Mouse (Mus musculus) intestine, embryonic 14.5 days (tissue): ENCODE measurements around the gene Rccd1. TPM values are rescaled to one million over a fixed set of nuclear protein-coding genes. Genes with fewer than 3 reads are reported as not detected.

Experiments
- ATAC-seq: fragments of 200-750 bp; cut with Nextera tagmentation; replicated peaks from 2 replicates; pipeline ENCODE4 v1.8.0; 2017; ENCODE audit warnings: low read depth, moderate number of reproducible peaks, moderate TSS enrichment, moderate library complexity; ENCODE audit not compliant: low FRiP score, low TSS enrichment
- DNase-seq: peaks from one replicate; pipeline ENCODE4 v3.0.0-alpha.2; 2018; ENCODE audit warnings: low spot score
- H3K27ac ChIP-seq: fragments of 300-500 bp; sonication (generic); 2 replicates; pipeline ENCODE4 v1.5.1; 2014; ENCODE audit warnings: low read depth, mild to moderate bottlenecking, control low read depth
- H3K27me3 ChIP-seq: fragments of 300-500 bp; sonication (generic); replicated peaks from 2 replicates; pipeline ENCODE4 v1.6.1; 2014; ENCODE audit warnings: low read length, control low read depth; ENCODE audit not compliant: control insufficient read depth, insufficient read depth
- H3K36me3 ChIP-seq: fragments of 300-500 bp; sonication (generic); 2 replicates; pipeline ENCODE4 v1.6.1; 2014; ENCODE audit warnings: low read length, control low read depth; ENCODE audit not compliant: control insufficient read depth, insufficient read depth
- H3K4me1 ChIP-seq: fragments of 300-500 bp; sonication (generic); replicated peaks from 2 replicates; pipeline ENCODE4 v1.6.1; 2014; ENCODE audit warnings: low read length, control low read depth, mixed read lengths; ENCODE audit not compliant: control insufficient read depth, insufficient read depth
- H3K4me2 ChIP-seq: fragments of 300-500 bp; sonication (generic); 2 replicates; pipeline ENCODE4 v1.6.1; 2014; ENCODE audit warnings: low read length
- H3K4me3 ChIP-seq: fragments of 300-500 bp; sonication (generic); 2 replicates; pipeline ENCODE4 v1.5.1; 2014; ENCODE audit warnings: low read depth, low read length, control low read depth, mixed read lengths
- H3K9ac ChIP-seq: fragments of 300-500 bp; sonication (generic); 2 replicates; pipeline ENCODE4 v1.6.1; 2014; ENCODE audit warnings: mild to moderate bottlenecking, low read length
- H3K9me3 ChIP-seq: fragments of 300-500 bp; sonication (generic); 2 replicates; pipeline ENCODE4 v1.6.1; 2016; ENCODE audit warnings: low read length, control low read depth; ENCODE audit not compliant: control insufficient read depth
- WGBS: fragments of 180-500 bp; shearing (Covaris S2); extraction: QIAGEN DNeasy Blood & Tissue Kit; methylation state at CpG from one replicate; pipeline ENCODE4 v1.1.7; 2014; 5-methylcytosine and 5-hydroxymethylcytosine counted together
- polyA plus RNA-seq: library from polyadenylated mRNA; unstranded; fragments of >200 nt; fragmentation: Nextera tagmentation; extraction: Ambion mirVana; gene quantifications from 2 replicates; pipeline ENCODE4 v1.2.1, GENCODE M21; 2014

The Rccd1 gene
- polyA plus RNA-seq, 1 experiment from 2014 or later, result 13.5 TPM

- no peak overlapping the region for H3K4me2 ChIP-seq
- no peak overlapping the region for H3K4me3 ChIP-seq
- no peaks in the 10 kb centered on the region for H3K9me3 ChIP-seq
- 83% methylated on average over 10 of the region's 10 CpGs for WGBS
- no peak for ATAC-seq
- H3K36me3 ChIP-seq, result peaks cover 63% of the 10 kb centered on the region
- no peak for DNase-seq
- H3K27me3 ChIP-seq, result no peaks in the 10 kb centered on the region
- H3K9ac ChIP-seq, result no peak overlapping the region
- H3K27ac ChIP-seq, result no peak overlapping the region
- H3K4me1 ChIP-seq, result no peaks in the 10 kb centered on the region
Measured at GRCm38 (mm10) chr7:80287736-80288135, 36.5 kb downstream of the Rccd1 start.

DNA sequence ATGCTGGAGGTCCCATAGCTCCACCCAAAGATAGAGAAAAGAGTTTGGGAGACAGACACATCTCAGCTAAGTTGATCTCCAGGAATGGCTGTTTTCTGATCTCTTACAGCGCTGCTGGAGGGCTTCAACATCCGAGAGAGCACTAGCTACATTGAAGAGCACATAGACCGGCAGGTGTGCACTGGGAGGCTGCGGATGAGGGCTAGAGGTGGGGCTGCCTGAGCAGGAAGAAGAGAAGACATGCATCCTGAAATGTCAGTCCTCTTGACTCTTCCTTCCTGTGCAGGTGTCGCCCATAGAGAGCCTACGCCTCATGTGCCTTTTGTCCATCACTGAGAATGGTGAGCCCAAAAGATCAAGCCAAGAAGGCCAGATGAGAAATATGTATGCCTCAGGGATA lies 38.5 kb downstream of the Rccd1 start:
- Histone ChIP-seq H3K27ac (no peak overlapping the region), H3K27me3 (no peaks in the 10 kb centered on the region), H3K4me3 (no peak overlapping the region), H3K4me1 (no peaks in the 10 kb centered on the region), H3K9ac (no peak overlapping the region), H3K4me2 (no peak overlapping the region), H3K9me3 (no peaks in the 10 kb centered on the region), H3K36me3 (peaks cover 64% of the 10 kb centered on the region)
- DNase-seq (no peak), ATAC-seq (no peak)
- WGBS, result 92% methylated on average over 6 of the region's 6 CpGs

DNA sequence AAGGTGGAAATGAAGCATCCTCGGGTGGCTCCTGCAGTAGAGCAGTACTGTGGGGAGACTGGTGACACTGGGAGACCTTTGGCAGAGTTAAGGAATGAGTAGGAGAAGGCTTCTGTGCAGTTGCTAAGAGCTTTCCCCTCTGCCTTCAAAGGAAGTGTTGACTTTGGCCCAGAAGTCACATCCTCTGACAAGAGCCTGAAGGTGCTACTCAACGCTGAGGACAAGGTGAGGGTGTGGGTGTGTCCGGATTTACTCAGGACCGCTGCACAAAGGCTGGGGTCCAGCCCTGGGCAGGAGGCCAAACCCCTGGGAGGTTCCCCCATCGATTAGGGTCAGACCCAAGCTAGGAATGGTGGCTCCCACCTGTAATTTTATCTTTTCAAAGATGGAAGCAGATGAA lies 39.9 kb downstream of the Rccd1 start:
- ATAC-seq (no peak), DNase-seq (no peak)
- no peaks in the 10 kb centered on the region for H3K27me3 ChIP-seq
- H3K9me3 ChIP-seq, result no peaks in the 10 kb centered on the region
- peaks cover 72% of the 10 kb centered on the region for H3K36me3 ChIP-seq
- H3K4me2 ChIP-seq, result no peak overlapping the region
- no peaks in the 10 kb centered on the region for H3K4me1 ChIP-seq
- WGBS, result 87% methylated on average over 5 of the region's 5 CpGs
- no peak overlapping the region for H3K4me3 ChIP-seq
- H3K9ac ChIP-seq, result no peak overlapping the region
- H3K27ac ChIP-seq, result no peak overlapping the region

DNA sequence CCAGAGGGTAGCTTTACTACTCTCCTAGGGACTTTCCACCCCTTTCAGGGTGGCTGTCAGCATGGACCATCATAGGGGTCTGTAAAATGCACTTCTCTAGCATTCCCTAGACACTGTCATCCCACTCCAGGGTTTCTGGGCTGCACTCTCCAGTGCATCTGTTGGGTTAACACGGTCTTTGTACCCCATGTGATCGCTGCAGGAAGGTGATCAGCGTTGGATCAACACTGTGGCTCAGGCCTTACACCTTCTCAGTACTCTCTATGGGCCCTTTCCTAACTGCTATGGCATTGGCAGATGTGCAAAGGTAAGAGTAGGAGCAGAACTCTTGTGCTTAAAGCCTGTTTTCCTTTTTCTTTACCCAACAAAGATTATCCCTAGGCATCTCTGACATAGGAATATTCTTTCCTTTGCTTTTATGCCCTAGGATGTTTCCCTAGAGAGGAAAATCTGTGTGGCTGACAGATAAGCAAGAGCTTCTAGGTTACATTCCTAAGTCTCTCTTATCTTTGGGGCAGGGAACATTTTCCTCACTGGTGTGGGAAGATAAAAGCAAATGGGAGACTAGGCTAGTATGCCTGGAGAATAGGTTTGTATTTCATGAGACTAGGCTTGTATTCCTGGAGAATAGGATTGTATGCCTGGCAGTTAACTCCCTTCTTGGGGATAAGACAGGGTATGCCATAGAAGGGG lies 40.9 kb downstream of the Rccd1 start:
- Histone ChIP-seq H3K4me3 (no peak overlapping the region), H3K9me3 (no peaks in the 10 kb centered on the region), H3K4me2 (no peak overlapping the region), H3K27ac (no peak overlapping the region), H3K9ac (no peak overlapping the region), H3K36me3 (peaks cover 76% of the 10 kb centered on the region), H3K4me1 (no peaks in the 10 kb centered on the region), H3K27me3 (no peaks in the 10 kb centered on the region)
- DNase-seq (no peak), ATAC-seq (no peak)
- WGBS, result 85% methylated on average over 3 of the region's 3 CpGs

DNA sequence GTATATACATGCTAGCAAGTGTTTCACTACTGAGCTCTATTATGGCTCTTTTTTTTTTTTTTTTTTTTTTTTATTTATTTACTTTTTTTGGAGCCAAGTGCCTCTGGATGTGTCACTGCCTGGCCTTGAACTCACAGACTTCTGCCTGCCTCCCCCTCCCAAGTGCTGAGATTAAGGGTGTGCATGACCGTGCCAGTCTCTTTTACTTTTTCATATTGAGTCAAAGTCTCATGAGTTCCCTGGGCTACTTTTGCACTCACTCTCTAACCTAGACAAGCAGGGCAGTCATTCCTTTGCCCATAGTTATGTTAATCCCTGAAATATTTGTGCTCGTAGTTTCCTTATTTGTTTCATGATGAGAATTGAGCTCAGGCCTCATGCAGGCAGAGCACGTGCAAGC lies 42.6 kb downstream of the Rccd1 start:
- H3K9ac ChIP-seq, result no peak overlapping the region
- 90% methylated on average over 3 of the region's 3 CpGs for WGBS
- H3K27me3 ChIP-seq, result no peaks in the 10 kb centered on the region
- H3K27ac ChIP-seq, result no peak overlapping the region
- no peaks in the 10 kb centered on the region for H3K4me1 ChIP-seq
- no peak for DNase-seq
- no peak overlapping the region for H3K4me2 ChIP-seq
- ATAC-seq, result no peak
- no peak overlapping the region for H3K4me3 ChIP-seq
- H3K9me3 ChIP-seq, result no peaks in the 10 kb centered on the region
- H3K36me3 ChIP-seq, result peaks cover 71% of the 10 kb centered on the region

- Histone ChIP-seq H3K27me3 (no peaks in the 10 kb centered on the region), H3K4me1 (no peaks in the 10 kb centered on the region), H3K9me3 (no peaks in the 10 kb centered on the region), H3K36me3 (peaks cover 71% of the 10 kb centered on the region), H3K9ac (no peak overlapping the region), H3K4me2 (no peak overlapping the region), H3K4me3 (no peak overlapping the region), H3K27ac (no peak overlapping the region)
- DNase-seq, result no peak
- ATAC-seq, result no peak
- WGBS, result 93% methylated on average over 2 of the region's 2 CpGs
Measured at GRCm38 (mm10) chr7:80280998-80281397, 43.3 kb downstream of the Rccd1 start.

GRCm38 (mm10) chr7:80280032-80280431 lies 44.2 kb downstream of the Rccd1 start:
- H3K36me3 ChIP-seq, result peaks cover 69% of the 10 kb centered on the region
- H3K9ac ChIP-seq, result no peak overlapping the region
- no peaks in the 10 kb centered on the region for H3K27me3 ChIP-seq
- ATAC-seq (no peak), DNase-seq (no peak)
- whole genome bisulfite sequencing, result 87% methylated on average over 10 of the region's 10 CpGs
- H3K27ac ChIP-seq, result no peak overlapping the region
- H3K4me3 ChIP-seq, result no peak overlapping the region
- H3K4me2 ChIP-seq, result no peak overlapping the region
- H3K4me1 ChIP-seq, result no peaks in the 10 kb centered on the region
- peaks cover 3% of the 10 kb centered on the region for H3K9me3 ChIP-seq

GRCm38 (mm10) chr7:80276374-80276773 lies 47.9 kb downstream of the Rccd1 start:
- H3K36me3 ChIP-seq, result peaks cover 72% of the 10 kb centered on the region
- no peaks in the 10 kb centered on the region for H3K4me1 ChIP-seq
- no peak overlapping the region for H3K9ac ChIP-seq
- DNase-seq (no peak), ATAC-seq (no peak)
- H3K27ac ChIP-seq, result no peak overlapping the region
- no peaks in the 10 kb centered on the region for H3K27me3 ChIP-seq
- no peak overlapping the region for H3K4me3 ChIP-seq
- WGBS, result 95% methylated on average over 4 of the region's 4 CpGs
- peaks cover 12% of the 10 kb centered on the region for H3K9me3 ChIP-seq
- H3K4me2 ChIP-seq, result no peak overlapping the region

- Histone ChIP-seq H3K4me2 (no peak overlapping the region), H3K4me3 (no peak overlapping the region), H3K27me3 (no peaks in the 10 kb centered on the region), H3K9me3 (peaks cover 12% of the 10 kb centered on the region), H3K36me3 (peaks cover 51% of the 10 kb centered on the region), H3K4me1 (peaks cover 4% of the 10 kb centered on the region), H3K27ac (no peak overlapping the region), H3K9ac (no peak overlapping the region)
- DNase-seq (no peak), ATAC-seq (no peak)
- WGBS, result 89% methylated on average over 2 of the region's 2 CpGs
Measured at GRCm38 (mm10) chr7:80273456-80273855, 50.8 kb downstream of the Rccd1 start.
